Mouse (Mus musculus) MEL (cell line): ENCODE measurements at regions not wholly inside any gene's neighbourhood (a gene's known extent, or its start where the extent isn't known, plus 50 kb on each side); places are given as distances from the start of the nearest gene placed in this dataset.

Experiments used
- DNase-seq: peaks from one replicate; pipeline ENCODE4 v3.0.0; 2011; ENCODE audit warnings: low read depth, low spot score
- H3K27ac ChIP-seq: 2 replicates; pipeline ENCODE4 v1.5.1; 2012; ENCODE audit warnings: low read depth, mild to moderate bottlenecking, control low read depth, low read length, moderate library complexity; ENCODE audit not compliant: control insufficient read depth
- H3K27me3 ChIP-seq, 2 experiments: fragments of 150-350 bp in 1 of 2; sonication (generic) in 1 of 2; 2 replicates each; pipeline ENCODE4 v1.6.1; 2012; ENCODE audit warnings: low read length in 2 of 2, mild to moderate bottlenecking in 2 of 2, improper control_type of control experiment in 1 of 2, moderate library complexity in 1 of 2; ENCODE audit not compliant: insufficient read depth in 2 of 2, control insufficient read depth in 1 of 2
- H3K36me3 ChIP-seq, 2 experiments: 2 replicates each; pipeline ENCODE4 v1.6.1; 2012 to 2014; ENCODE audit warnings: low read length in 2 of 2, improper control_type of control experiment in 1 of 2, inconsistent platforms in 1 of 2, mild to moderate bottlenecking in 1 of 2; ENCODE audit not compliant: insufficient read depth in 2 of 2, control insufficient read depth in 1 of 2
- H3K4me1 ChIP-seq, 2 experiments: fragments of 150-350 bp in 1 of 2; sonication (generic) in 1 of 2; 2 replicates each; pipeline ENCODE4 v1.6.1; 2012; ENCODE audit warnings: low read length in 2 of 2, improper control_type of control experiment in 1 of 2, mild to moderate bottlenecking in 1 of 2; ENCODE audit not compliant: insufficient read depth in 2 of 2, control insufficient read depth in 1 of 2
- H3K4me3 ChIP-seq, 2 experiments: fragments of 150-350 bp in 1 of 2; sonication (generic) in 1 of 2; 2 replicates each; pipeline ENCODE4 v1.5.1; 2012; ENCODE audit warnings: low read depth in 2 of 2, low read length in 2 of 2, mild to moderate bottlenecking in 2 of 2, moderate library complexity in 2 of 2, control low read depth in 1 of 2, improper control_type of control experiment in 1 of 2; ENCODE audit not compliant: control insufficient read depth in 1 of 2, insufficient read depth in 1 of 2
- H3K79me2 ChIP-seq: 2 replicates; pipeline ENCODE4 v1.6.1; 2012; ENCODE audit warnings: mild to moderate bottlenecking, low read length, moderate library complexity; ENCODE audit not compliant: control insufficient read depth, poor library complexity, insufficient read depth
- H3K9ac ChIP-seq: 2 replicates; pipeline ENCODE4 v1.6.1; 2012; ENCODE audit warnings: low read depth, mild to moderate bottlenecking, control low read depth, low read length, moderate library complexity; ENCODE audit not compliant: control insufficient read depth, poor library complexity, severe bottlenecking
- H3K9me3 ChIP-seq: fragments of 150-350 bp; sonication (generic); replicated peaks from 2 replicates; pipeline ENCODE4 v1.6.1; 2012; ENCODE audit warnings: mild to moderate bottlenecking, low read length, improper control_type of control experiment, moderate library complexity; ENCODE audit not compliant: insufficient read depth
- BHLHE40 ChIP-seq: IDR thresholded peaks from 2 replicates; pipeline ENCODE4 v1.6.1; 2012; ENCODE audit warnings: low read depth, mild to moderate bottlenecking, inconsistent platforms, low read length, improper control_type of control experiment, borderline replicate concordance
- CHD1 ChIP-seq: IDR thresholded peaks from 2 replicates; pipeline ENCODE4 v1.6.1; 2012; ENCODE audit warnings: low read depth, mild to moderate bottlenecking, inconsistent platforms, low read length, improper control_type of control experiment
- CHD2 ChIP-seq: IDR thresholded peaks from 2 replicates; pipeline ENCODE4 v1.6.1; 2011; ENCODE audit warnings: low read length, improper control_type of control experiment
- CTCF ChIP-seq, 3 experiments: IDR thresholded peaks in 2 of 3; conservative IDR thresholded peaks in 1 of 3; 2 replicates each; pipeline ENCODE4 v1.5.1; 2011 to 2012; ENCODE audit warnings: low read length in 3 of 3, low read depth in 2 of 3, mild to moderate bottlenecking in 2 of 3, improper control_type of control experiment in 1 of 3, inconsistent platforms in 1 of 3, mixed read lengths in 1 of 3, moderate library complexity in 1 of 3; ENCODE audit not compliant: control insufficient read depth in 1 of 3, insufficient read depth in 1 of 3, poor library complexity in 1 of 3, severe bottlenecking in 1 of 3
- EP300 ChIP-seq, 2 experiments: IDR thresholded peaks; 2 replicates each; pipeline ENCODE4 v1.6.1; 2011; ENCODE audit warnings: improper control_type of control experiment in 2 of 2, low read length in 2 of 2, low read depth in 1 of 2, mild to moderate bottlenecking in 1 of 2
- ETS1 ChIP-seq: IDR thresholded peaks from 2 replicates; pipeline ENCODE4 v1.6.1; 2012; ENCODE audit warnings: low read depth, mild to moderate bottlenecking, inconsistent platforms, low read length, improper control_type of control experiment, moderate library complexity
- GATA1 ChIP-seq: IDR thresholded peaks from 2 replicates; pipeline ENCODE4 v1.6.1; 2011; ENCODE audit warnings: low read depth, low read length, improper control_type of control experiment
- JUND ChIP-seq: IDR thresholded peaks from 2 replicates; pipeline ENCODE4 v1.6.1; 2011; ENCODE audit warnings: low read depth, mild to moderate bottlenecking, improper control_type of control experiment, low read length
- MEF2A ChIP-seq: IDR thresholded peaks from 2 replicates; pipeline ENCODE4 v1.6.1; 2014; ENCODE audit warnings: low read depth, mild to moderate bottlenecking, inconsistent platforms, low read length, improper control_type of control experiment; ENCODE audit not compliant: poor library complexity, insufficient replicate concordance, severe bottlenecking; ENCODE audit errors: extremely low read depth
- MYB ChIP-seq: IDR thresholded peaks from 2 replicates; pipeline ENCODE4 v1.6.1; 2011; ENCODE audit warnings: mild to moderate bottlenecking, low read depth, low read length, improper control_type of control experiment
- MYC ChIP-seq: IDR thresholded peaks from 2 replicates; pipeline ENCODE4 v1.6.1; 2011; ENCODE audit warnings: low read depth, mild to moderate bottlenecking, low read length, improper control_type of control experiment, moderate library complexity
- NRF1 ChIP-seq: IDR thresholded peaks from 2 replicates; pipeline ENCODE4 v1.6.1; 2014; ENCODE audit warnings: low read depth, mild to moderate bottlenecking, inconsistent platforms, low read length, improper control_type of control experiment, moderate library complexity; ENCODE audit not compliant: poor library complexity, insufficient read depth, severe bottlenecking
- POLR2A ChIP-seq, 2 experiments: IDR thresholded peaks; 2 replicates each; pipeline ENCODE4 v1.6.1; 2011 to 2012; ENCODE audit warnings: low read length in 2 of 2, mild to moderate bottlenecking in 2 of 2, control low read depth in 1 of 2, improper control_type of control experiment in 1 of 2, low read depth in 1 of 2, moderate library complexity in 1 of 2; ENCODE audit not compliant: control insufficient read depth in 1 of 2, insufficient read depth in 1 of 2, poor library complexity in 1 of 2
- SIN3A ChIP-seq: IDR thresholded peaks from 2 replicates; pipeline ENCODE4 v1.6.1; 2012; ENCODE audit warnings: low read length, improper control_type of control experiment, inconsistent platforms
- TBP ChIP-seq: IDR thresholded peaks from 2 replicates; pipeline ENCODE4 v1.8.0; 2011; ENCODE audit warnings: low read depth, low read length, improper control_type of control experiment
- UBTF ChIP-seq: IDR thresholded peaks from 2 replicates; pipeline ENCODE4 v1.6.1; 2012; ENCODE audit warnings: low read depth, mild to moderate bottlenecking, inconsistent platforms, low read length, improper control_type of control experiment, moderate library complexity, borderline replicate concordance; ENCODE audit not compliant: insufficient read depth
- USF2 ChIP-seq, 2 experiments: IDR thresholded peaks; 2 replicates each; pipeline ENCODE4 v1.6.1; 2011 to 2012; ENCODE audit warnings: improper control_type of control experiment in 2 of 2, low read length in 2 of 2, borderline replicate concordance in 1 of 2, inconsistent platforms in 1 of 2, low read depth in 1 of 2, mild to moderate bottlenecking in 1 of 2; ENCODE audit not compliant: insufficient read depth in 1 of 2
- ZC3H11A ChIP-seq: IDR thresholded peaks from 2 replicates; pipeline ENCODE4 v1.6.1; 2012; ENCODE audit warnings: low read depth, mild to moderate bottlenecking, inconsistent platforms, low read length, improper control_type of control experiment
- ZMIZ1 ChIP-seq: IDR thresholded peaks from 2 replicates; pipeline ENCODE4 v1.6.1; 2012; ENCODE audit warnings: low read depth, mild to moderate bottlenecking, inconsistent platforms, low read length, improper control_type of control experiment, moderate library complexity
- ZNF384 ChIP-seq: IDR thresholded peaks from 2 replicates; pipeline ENCODE4 v1.6.1; 2012; ENCODE audit warnings: low read depth, mild to moderate bottlenecking, inconsistent platforms, low read length, improper control_type of control experiment

DNA sequence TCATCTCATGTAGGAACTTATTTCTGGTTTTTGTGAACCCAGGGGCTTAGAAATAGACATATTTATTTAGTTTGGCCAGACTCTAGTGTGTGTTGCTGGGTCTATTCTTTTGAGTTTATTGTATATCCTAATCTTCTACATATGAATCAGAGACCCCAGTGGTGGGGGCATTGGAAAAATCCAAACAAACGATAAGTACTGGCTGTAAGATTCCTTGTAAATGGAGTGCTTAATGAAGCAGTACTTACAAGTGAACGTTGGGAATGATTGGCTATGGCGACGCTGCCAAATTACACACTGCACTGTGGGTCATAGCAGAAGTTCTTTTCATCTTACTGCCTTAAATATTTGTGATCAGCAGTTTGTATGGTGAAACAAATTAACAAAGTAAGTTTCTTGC, 289.0 kb downstream of the Meis1 start:
- Histone ChIP-seq H3K9ac (no peak overlapping the region), H3K9me3 (no peaks in the 10 kb centered on the region), H3K36me3 (no peaks in the 10 kb centered on the region), H3K27ac (no peak overlapping the region), H3K4me3 (no peak overlapping the region), H3K4me1 (no peaks in the 10 kb centered on the region), H3K79me2 (no peaks in the 10 kb centered on the region), H3K27me3 (peaks cover 0 to 10% of the 10 kb centered on the region in 2 experiments; a peak in 3 of 4 replicates)
- TF ChIP-seq POLR2A (IDR thresholded peaks at IDR 0.05; ENCODE audit: control insufficient read depth in 1 of 2, insufficient read depth in 1 of 2, low read depth in 1 of 2, low read length in 2 of 2, poor library complexity in 1 of 2) (no peak), UBTF (no peak), USF2 (IDR thresholded peaks at IDR 0.05; ENCODE audit: borderline replicate concordance in 1 of 2, insufficient read depth in 1 of 2, low read depth in 1 of 2, low read length in 2 of 2) (no peak)
- no peak for DNase-seq

DNA sequence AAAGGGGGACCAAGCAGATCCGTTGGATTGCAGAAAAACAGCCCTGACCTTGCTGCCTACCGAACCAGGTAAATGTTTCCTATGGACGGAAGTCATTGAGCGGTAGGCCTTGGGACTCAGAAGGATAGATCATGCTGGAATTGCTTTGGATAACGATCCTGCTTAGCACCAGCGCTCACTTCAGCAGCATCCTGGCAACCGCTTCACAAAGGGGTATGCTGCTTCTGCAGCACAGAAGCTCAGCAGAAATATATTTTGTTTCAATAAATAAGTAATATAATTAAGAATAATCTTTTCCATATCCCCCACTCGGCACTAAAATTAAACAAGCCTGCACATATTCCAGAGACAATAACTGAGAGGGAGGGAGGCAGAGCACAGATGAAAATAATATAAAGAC, 296.0 kb downstream of the Meis1 start:
- TF ChIP-seq MYB (no peak), BHLHE40 (no peak), EP300 (IDR thresholded peaks at IDR 0.05; ENCODE audit: low read depth in 1 of 2, low read length in 2 of 2) (no peak), USF2 (IDR thresholded peaks at IDR 0.05; ENCODE audit: borderline replicate concordance in 1 of 2, insufficient read depth in 1 of 2, low read depth in 1 of 2, low read length in 2 of 2) (no peak), MYC (no peak), UBTF (no peak), CTCF (IDR thresholded peaks at IDR 0.05 in 2 of 3, conservative IDR thresholded peaks at IDR 0.05 in 1 of 3; ENCODE audit: control insufficient read depth in 1 of 3, insufficient read depth in 1 of 3, low read depth in 2 of 3, low read length in 3 of 3, poor library complexity in 1 of 3, severe bottlenecking in 1 of 3) (no peak), JUND (no peak), MEF2A (no peak), CHD2 (no peak), ZNF384 (no peak), NRF1 (no peak), ETS1 (no peak), TBP (no peak), SIN3A (no peak), GATA1 (no peak), ZC3H11A (no peak), ZMIZ1 (no peak), CHD1 (no peak)
- no peaks in the 10 kb centered on the region for H3K9me3 ChIP-seq

More for the DNA sequence above, 296.0 kb downstream of the Meis1 start:
- DNase-seq, result no peak
- H3K27me3 ChIP-seq, result peaks cover 4 to 11% of the 10 kb centered on the region in 2 experiments
- no peaks in the 10 kb centered on the region for H3K36me3 ChIP-seq
- no peaks in the 10 kb centered on the region for H3K4me1 ChIP-seq
- H3K9ac ChIP-seq, result no peak overlapping the region
- no peak overlapping the region for H3K4me3 ChIP-seq
- no peak overlapping the region for H3K27ac ChIP-seq
- H3K79me2 ChIP-seq, result no peaks in the 10 kb centered on the region
